Mouse (Mus musculus) ES-Bruce4 (cell line): ENCODE measurements at regions not wholly inside any gene's neighbourhood (a gene's known extent, or its start where the extent isn't known, plus 50 kb on each side); places are given as distances from the start of the nearest gene placed in this dataset.
"Not testable (repeated sequence)": the region's sequence is repeated elsewhere in the genome, so short reads cannot be mapped to it uniquely, and the experiment has no call there.

Experiments used
- EP300 ChIP-seq: IDR thresholded peaks from 2 replicates; pipeline ENCODE4 v1.6.1; 2011; ENCODE audit warnings: low read depth, low read length; ENCODE audit not compliant: insufficient read depth
- POLR2A ChIP-seq: IDR thresholded peaks from one replicate; pipeline ENCODE4 v1.8.1; 2011; ENCODE audit warnings: low read length; ENCODE audit not compliant: insufficient read depth

- not testable (repeated sequence) for TF ChIP-seq EP300, POLR2A
Measured at GRCm38 (mm10) chr8:19976461-19976860, 73.3 kb downstream of the Gm31371 start.
